Mouse (Mus musculus): ENCODE data around the gene Fam120b. TPM values are rescaled to one million over a fixed set of nuclear protein-coding genes. Genes with fewer than 3 reads are reported as not detected.
"Not testable (repeated sequence)": the region's sequence is repeated elsewhere in the genome, so short reads cannot be mapped to it uniquely, and the experiment has no call there.

The Fam120b gene
- polyA plus RNA-seq, 1 experiment: 8.5 TPM

DNA sequence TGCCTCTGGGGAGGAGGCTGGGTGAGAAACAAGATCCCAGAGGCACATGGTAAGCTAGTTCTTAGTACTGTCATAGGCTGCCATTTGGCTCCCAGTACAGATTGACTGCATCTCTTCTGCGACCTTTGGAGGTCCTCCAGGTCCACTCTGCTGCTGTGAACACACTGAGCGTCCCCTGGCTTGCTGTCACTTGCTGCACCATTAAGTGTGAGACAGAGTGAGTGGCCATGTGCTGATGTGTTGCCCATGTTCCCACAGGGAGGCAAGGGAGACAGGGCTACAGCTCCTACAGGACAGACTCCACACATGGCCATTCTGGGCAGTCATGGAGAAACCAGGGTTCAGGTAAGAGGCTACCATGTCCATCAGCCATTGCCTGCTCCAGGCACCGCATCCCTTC is 29.9 kb downstream of the Fam120b start:
- whole genome bisulfite sequencing: 89% methylated on average over 3 of the region's 3 CpGs

DNA sequence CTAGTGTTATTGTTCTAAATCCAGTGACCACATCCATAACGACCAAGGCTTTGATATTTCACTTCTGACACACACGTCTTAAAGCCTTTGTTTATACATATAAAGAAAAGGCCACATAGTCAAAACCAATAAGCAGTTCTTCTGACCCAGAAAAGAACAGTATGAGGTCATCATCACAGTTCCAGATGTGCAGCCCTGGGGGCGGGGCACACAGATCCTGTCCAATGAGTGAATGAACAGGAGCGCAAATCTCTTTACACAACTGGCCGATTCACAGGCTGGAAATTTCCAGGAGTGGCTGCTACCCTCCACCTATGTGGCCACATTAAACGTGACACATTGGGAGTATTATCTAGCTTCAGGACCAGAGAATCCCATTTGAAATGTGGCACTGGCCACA is 33.4 kb downstream of the Fam120b start:
- DNase-seq (ENCODE audit: low read depth, low spot score): no peak
- WGBS: 71% methylated on average over 6 of the region's 6 CpGs

More for the DNA sequence above, 29.9 kb downstream of the Fam120b start:
- no peak for DNase-seq (ENCODE audit: low read depth, low spot score)

DNA sequence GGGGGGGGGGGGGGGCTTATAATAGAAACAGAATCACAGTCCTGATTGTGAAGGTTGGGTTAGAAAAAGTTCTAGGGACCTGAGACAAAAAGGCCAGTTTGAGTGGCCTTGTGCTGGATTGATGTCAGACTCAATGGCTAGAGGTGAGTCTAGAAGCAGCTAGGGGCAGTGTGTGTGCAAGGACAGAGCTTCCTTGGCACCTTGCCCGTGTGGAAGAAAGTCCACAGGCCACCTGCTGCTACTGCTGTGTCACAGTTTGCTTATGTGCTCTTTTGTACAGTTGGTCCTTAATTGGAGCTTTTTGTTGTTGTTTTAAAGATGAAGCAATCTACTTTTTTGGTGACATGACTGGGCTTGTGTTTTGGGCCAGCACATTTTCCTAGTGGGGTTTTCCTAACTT is 33.9 kb downstream of the Fam120b start:
- 7% methylated on average over 1 of the region's 1 CpGs for WGBS
- DNase-seq (ENCODE audit: low read depth, low spot score): peak; percentile 14

DNA sequence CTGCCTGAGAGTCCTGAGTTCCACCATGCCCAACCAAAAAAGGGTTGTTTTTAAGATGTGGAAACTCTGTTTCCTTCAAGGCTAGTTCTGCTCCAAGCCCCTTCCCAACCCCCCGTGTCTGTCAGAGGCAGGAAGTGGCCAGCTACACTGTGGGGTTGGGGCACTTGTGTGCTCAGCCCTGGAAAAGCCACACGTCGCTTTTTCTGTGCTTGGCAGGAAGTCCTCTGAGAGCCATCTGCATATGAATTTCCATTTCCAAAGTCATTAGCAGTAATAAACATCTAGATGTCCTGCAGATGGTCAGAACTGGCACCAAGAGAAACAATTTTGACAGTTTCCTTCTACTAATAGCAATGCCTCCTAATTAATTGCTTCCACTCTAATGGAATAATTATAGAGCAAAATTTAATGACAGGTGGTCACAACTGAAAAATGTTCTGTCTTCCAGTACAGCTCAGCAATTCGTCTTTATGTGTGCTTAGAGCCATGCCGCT is 35.1 kb downstream of the Fam120b start:
- no peak for DNase-seq (ENCODE audit: low read depth, low spot score)
- WGBS: 74% methylated on average over 5 of the region's 5 CpGs

DNA sequence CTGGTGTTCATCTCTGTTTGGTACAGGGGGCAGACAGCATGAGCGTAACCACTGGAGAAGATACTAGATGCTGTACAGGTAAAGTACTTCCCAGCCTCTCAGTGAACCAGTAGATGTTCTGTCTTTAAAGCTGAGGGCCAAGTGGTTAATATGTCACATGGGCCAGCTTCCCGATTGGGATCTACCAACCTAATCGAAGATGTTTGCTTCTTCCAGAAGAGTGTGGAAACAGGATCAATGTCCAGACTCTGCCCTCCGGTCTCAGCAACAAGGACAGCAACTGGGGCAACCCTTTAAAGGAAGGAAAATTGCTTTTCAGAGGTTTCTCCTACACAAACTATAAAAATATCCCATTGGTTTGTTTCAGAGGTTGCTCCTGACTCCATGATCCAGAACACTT is 35.5 kb downstream of the Fam120b start:
- 92% methylated on average over 4 of the region's 4 CpGs for WGBS
- DNase-seq (ENCODE audit: low read depth, low spot score): no peak

DNA sequence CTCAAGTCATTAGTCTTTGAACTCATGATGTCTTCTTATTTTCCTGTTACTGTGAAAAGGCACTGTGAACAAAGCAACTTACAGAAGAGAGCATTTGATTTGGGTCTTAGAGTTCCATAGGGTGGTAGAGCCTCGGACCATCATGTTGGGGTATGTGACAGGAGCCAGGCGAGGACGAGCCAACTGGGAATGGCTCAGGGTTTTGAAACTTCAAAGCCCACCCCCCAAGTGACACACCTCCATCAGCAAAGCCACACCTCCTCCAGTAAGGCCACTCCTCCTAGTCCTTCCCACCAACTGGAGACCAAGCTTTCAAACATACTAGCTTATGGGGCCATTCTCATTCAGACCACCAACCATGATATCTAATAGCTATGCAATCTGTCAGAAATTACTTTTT is 36.0 kb downstream of the Fam120b start:
- 87% methylated on average over 3 of the region's 3 CpGs for WGBS
- no peak for DNase-seq (ENCODE audit: low read depth, low spot score)

DNA sequence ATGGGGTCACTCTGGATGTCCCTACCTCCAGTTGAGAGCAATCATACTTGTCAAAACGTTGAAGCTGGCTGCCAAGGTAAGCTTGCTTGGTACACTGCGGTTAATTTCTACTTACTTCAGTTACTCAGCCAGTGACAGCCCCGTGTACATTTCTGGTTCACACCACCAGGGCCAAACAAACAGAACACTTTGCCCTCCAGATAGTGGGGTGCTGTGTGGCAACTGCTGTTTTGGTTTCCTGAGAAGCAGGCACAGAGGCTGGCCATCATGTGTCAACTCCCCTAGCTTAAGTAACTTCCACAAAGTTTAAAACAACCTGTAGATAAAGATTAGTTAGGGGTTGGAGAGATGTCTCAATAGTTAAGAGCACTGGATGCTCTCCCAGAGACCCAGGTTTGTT is 38.7 kb downstream of the Fam120b start:
- 78% methylated on average over 3 of the region's 3 CpGs for WGBS
- no peak for DNase-seq (ENCODE audit: low read depth, low spot score)

DNA sequence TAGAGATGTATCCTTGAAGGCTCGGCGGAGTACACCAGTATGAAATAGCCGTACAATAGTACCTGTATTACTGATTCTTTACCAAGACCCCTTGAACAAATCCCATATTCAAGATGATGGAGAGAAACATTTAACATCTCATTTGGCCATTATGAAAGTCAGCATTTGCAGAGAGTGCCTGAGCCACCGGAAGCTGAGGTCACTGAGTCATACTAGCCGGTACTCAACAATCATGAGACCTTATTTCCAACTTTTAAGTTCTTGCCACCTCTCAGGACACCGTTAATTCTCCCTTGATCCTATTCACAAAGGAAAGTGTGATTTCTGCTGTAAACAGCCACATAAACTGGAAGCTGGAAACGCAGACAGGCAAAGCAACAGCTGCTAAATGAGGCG is 44.1 kb downstream of the Fam120b start:
- DNase-seq (ENCODE audit: low read depth, low spot score): no peak
- 59% methylated on average over 8 of the region's 8 CpGs for WGBS

DNA sequence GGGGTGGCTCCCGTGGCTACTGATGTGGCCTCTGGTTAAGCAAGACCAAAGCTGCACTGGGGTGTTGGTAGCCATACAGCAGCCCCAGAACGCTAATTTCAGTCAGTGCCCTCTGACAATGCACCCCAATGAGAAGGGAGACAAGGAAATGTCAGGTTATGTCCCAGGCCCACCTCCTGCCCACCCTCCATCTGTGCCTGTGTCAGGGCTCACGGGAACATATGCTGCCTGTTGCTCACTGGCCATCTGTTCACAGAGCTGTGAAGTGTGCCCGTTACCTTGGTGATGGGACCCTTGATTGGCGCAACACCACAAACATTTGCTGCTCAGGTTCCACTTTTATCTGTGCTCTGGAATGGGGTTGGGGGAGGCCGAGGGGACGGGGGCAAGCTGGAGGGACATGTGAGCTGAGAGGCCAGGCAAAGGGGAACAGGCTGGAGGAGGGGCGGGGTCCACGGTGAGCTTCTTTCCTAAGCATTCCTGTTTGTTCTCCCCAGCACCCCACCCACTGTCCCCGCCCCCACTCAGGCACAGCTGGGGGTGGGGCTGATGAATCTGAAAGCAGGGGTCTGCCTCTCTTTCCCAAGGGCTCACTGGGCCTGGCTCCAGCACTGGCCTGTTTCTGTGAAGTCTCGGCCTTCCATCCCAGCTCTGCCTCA is 44.6 kb downstream of the Fam120b start:
- DNase-seq (ENCODE audit: low read depth, low spot score): no peak
- WGBS: 22% methylated on average over 11 of the region's 11 CpGs

DNA sequence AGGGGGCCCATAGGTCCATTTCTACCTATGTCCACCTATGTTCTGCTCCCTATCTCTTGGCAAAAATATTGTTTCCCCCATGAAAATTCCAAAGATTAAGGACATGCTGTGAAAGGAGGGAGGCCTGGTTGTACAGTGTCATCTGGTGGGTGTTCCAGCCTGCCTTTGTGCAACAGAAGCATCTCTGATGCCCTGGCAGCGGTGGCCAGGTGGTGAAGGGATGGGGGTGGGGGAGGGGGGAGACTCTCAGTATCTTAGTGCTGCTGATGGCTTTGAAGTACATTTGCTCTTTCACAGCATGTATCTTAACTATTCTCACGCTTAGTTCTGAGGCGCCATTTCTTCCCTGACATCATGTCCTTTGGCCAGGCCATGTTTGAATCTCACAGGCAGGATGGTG is 49.4 kb downstream of the Fam120b start:
- DNase-seq (ENCODE audit: low read depth, low spot score): no peak
- 87% methylated on average over 3 of the region's 3 CpGs for WGBS

DNA sequence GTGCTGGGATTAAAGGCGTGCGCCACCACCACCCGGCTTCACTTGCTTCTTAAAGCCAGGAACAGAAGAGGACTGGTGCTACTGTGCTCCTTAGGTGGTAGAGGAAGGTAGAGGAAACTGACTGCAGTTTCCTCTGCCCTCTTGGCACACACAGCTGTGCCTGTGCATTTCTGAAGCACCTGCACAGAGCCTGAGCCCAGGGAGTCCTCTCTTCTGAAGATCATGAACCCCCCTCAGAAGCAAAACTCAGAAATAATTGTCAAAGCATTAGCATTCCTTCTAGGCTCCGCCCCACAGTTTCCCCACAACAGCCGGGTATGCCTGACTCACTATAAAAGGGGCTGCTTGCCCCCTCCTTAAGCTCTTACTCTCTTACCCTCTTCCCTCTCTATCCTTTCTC is 51.8 kb downstream of the Fam120b start:
- 59% methylated on average over 5 of the region's 5 CpGs for WGBS
- no peak for DNase-seq (ENCODE audit: low read depth, low spot score)

DNA sequence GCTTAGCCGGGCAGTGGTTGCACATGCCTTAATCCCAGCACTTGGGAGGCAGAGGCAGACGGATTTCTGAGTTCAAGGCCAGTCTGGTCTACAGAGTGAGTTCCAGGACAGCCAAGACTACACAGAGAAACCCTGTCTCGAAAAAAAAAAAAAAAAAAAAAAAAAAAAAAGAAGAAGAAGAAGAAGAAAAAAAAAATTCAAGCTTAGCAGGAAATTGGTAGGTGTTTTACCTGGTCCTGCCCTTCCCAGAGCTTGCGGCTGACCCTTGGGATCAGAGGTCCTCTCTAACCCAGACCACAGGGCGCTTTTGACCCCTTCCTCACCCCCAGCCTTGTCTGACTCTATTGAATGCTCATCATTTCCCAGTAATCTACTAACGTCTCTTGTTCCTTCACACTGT is 53.1 kb downstream of the Fam120b start:
- not testable (repeated sequence) for DNase-seq (ENCODE audit: low read depth, low spot score)
- 65% methylated on average over 6 of the region's 6 CpGs for WGBS

DNA sequence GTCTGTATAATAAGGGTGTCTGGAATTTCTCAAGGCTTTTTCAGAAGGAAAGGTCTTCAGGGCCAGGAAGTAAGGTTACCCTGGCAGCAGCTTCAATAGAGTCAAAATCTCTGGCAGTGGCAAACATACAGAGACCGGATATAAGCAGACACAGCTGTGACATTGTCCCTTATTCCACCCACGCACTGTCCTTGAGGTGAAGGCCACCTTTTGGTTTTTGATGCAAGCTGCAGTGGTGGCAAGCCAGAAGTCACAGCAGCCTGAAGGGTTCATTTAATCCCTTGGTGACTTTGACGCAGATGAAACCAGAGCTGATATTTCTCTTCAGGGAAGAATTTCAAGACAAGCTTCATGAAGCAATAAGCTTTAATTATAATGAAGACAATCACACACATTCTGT is 53.6 kb downstream of the Fam120b start:
- WGBS: 71% methylated on average over 3 of the region's 3 CpGs
- no peak for DNase-seq (ENCODE audit: low read depth, low spot score)

DNA sequence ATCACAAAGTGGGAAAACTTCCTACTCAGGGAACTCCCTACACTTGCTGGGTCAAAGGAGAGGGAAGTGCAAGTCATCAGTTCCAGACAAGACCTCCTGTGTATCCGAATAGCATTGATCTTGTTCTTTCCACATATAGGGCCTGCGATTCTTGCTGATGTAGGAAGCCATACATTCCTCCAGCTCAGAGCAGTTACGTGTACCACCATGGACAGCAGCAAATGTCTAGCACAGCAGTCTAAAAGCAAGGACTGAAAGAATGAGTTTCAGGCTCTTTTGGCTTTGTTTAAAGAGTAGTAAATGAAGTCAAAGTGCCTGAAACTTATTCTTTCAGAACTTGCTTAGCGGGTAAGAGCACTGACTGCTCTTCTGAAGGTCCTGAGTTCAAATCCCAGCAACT is 59.2 kb downstream of the Fam120b start:
- 74% methylated on average over 4 of the region's 4 CpGs for WGBS
- no peak for DNase-seq (ENCODE audit: low read depth, low spot score)

DNA sequence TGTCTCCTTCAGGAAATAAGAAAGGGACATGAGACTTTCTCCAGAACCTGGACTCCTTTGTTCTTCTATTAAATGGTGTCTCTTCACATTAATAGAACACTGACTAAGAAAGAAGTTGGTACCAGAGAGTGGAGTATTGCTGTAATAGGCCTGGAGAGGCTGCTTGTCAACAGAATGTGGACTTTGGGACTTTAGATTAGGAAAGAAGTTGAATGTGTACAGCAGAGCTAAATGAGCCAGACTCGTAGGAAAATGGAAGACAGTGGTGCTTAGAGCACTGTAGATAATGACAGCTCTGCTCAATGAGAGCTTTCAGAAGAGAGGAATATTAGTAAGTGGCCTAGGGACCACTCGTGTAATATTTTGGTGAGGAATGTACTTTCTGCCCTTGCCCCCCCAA is 60.6 kb downstream of the Fam120b start:
- no peak for DNase-seq (ENCODE audit: low read depth, low spot score)
- 69% methylated on average over 2 of the region's 2 CpGs for WGBS

DNA sequence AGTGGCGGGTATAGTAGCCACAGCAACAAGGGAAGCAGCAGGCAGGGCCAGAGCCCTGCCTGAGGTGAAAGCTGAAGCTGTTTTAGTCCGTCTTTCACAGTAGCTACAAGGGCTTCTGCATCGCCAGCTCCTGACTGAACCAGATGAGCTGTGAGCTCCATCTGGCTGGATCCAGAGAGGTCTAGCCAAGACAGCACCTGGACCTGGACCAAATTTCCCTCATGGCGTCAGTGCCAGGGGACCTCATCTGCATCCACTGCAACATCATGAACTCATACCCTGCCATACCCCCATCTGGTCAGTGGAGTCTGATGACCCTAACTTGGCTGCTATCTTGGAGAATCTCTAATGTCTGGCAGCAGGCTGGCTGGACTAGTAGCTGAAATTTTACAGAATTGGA is 63.8 kb downstream of the Fam120b start:
- WGBS: 90% methylated on average over 4 of the region's 4 CpGs
- no peak for DNase-seq (ENCODE audit: low read depth, low spot score)

DNA sequence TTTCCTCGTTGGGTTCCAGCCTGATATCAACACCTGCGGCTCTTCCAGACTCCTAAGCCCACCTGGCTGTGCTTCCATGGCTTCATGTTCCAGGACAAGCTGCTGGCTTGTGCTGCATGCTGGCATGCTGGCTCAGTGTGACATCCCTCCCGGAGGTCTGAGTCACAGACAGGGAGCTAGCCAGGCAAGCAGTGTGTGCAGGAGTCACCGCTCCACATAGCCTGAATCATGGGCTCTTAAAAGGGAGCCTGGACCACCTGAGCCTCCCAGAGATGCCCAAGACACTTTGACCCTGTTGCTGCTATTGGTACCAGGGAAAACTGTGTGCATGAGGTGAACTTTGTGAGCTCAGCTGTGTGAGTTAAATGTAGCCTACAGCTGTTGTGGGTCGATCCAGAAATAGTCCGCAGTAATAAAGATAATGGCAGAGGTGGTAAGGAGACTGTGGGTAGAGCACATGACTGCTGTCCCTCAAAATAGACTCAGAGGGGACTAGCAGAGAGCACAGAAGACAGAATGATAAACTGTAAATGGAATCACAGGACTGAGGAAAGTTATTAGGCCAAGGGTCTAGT is 66.0 kb downstream of the Fam120b start:
- DNase-seq (ENCODE audit: low read depth, low spot score): no peak
- 93% methylated on average over 6 of the region's 6 CpGs for WGBS

DNA sequence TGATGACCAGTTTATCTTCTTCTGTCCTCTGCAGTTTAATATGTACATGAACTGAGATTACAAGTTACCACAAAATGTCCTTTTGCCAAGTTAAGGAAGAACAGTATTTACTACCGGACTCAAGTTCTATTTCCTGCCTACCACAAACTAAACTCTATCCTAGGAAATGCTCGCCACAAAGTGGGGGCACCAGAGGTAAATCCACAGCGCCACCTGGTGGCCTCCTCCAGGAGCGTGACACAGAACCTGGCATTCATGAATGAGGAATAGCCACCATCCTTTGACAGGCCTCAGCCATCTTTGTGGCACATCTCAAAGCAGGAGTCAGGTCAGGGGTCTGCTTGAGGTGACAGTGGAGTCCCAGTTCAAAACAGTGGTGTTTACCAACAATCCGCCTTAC is 71.7 kb downstream of the Fam120b start:
- 16% methylated on average over 5 of the region's 5 CpGs for WGBS
- peak; percentile 52 for DNase-seq (ENCODE audit: low read depth, low spot score)

DNA sequence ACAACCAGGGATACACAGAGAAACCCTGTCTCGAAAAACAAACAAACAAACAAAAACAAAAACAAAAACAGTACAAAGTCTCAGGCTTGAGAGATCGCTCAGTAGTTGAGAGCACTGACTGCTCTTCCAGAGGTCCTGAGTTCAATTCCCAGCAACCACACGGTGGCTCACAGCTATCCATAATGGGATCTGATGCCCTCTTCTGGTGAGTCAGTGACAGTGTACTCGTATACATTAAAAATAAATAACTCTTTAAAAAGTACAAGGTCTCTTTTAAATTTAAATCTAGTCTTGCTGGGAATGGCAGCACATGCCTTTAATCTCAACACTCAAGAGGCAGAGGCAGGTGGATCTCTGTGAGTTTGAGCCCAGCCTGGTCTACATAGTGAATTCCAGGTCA is 76.7 kb downstream of the Fam120b start:
- no peak for DNase-seq (ENCODE audit: low read depth, low spot score)
- WGBS: 83% methylated on average over 4 of the region's 4 CpGs
